In genomic region chr5:123015915-123016314, GRCm38 (mm10) we compare ENCODE assay signal across 8 mouse cellular contexts. TPM values are rescaled to one million over a fixed set of nuclear protein-coding genes. Genes with fewer than 3 reads are reported as not detected.
DNase-seq lines count a peak whose midpoint lies in the region; ATAC-seq and TF ChIP-seq lines count a peak whose summit lies in the region.

No protein-coding gene starts in this region.

- no peaks in the 10 kb centered on the region for H3K27me3 ChIP-seq in kidney, embryonic 15.5 days
- H3K27me3 ChIP-seq in intestine, embryonic 15.5 days (replicated peaks) = no peaks in the 10 kb centered on the region
- H3K27me3 ChIP-seq in midbrain, embryonic 13.5 days = no peaks in the 10 kb centered on the region

- peaks cover 53% of the 10 kb centered on the region for H3K4me1 ChIP-seq in kidney, embryonic 15.5 days
- peaks cover 2% of the 10 kb centered on the region for H3K4me1 ChIP-seq in bone marrow, adult 2 months (ENCODE audit: control insufficient read depth, insufficient read depth, low read length)
- H3K4me1 ChIP-seq in intestine, embryonic 15.5 days (replicated peaks) = peaks cover 28% of the 10 kb centered on the region
- H3K4me1 ChIP-seq in midbrain, embryonic 13.5 days (replicated peaks) = peaks cover 48% of the 10 kb centered on the region

- TF ChIP-seq POLR2A in bone marrow, adult 2 months (IDR thresholded peaks at IDR 0.05; ENCODE audit: borderline replicate concordance, control insufficient read depth, low read depth, low read length) = no peak

- H3K9ac ChIP-seq in kidney, embryonic 15.5 days = peak overlapping the region; percentile 88
- peak overlapping the region; percentile 78 for H3K9ac ChIP-seq in intestine, embryonic 15.5 days
- H3K9ac ChIP-seq in midbrain, embryonic 13.5 days (replicated peaks) = peak overlapping the region; percentile 84

- no peaks in the 10 kb centered on the region for H3K9me3 ChIP-seq in kidney, embryonic 15.5 days (replicated peaks)
- H3K9me3 ChIP-seq in intestine, embryonic 15.5 days = no peaks in the 10 kb centered on the region
- H3K9me3 ChIP-seq in midbrain, embryonic 13.5 days = no peaks in the 10 kb centered on the region

- TF ChIP-seq CTCF in bone marrow, adult 2 months (IDR thresholded peaks at IDR 0.05; ENCODE audit: control insufficient read depth, insufficient read depth, low read length) = no peak

- H3K27ac ChIP-seq in kidney, embryonic 15.5 days = peak overlapping the region; percentile 98
- peak overlapping the region; percentile 95 for H3K27ac ChIP-seq in bone marrow, adult 2 months (ENCODE audit: control insufficient read depth, insufficient read depth, low read depth, low read length, poor library complexity)
- peak overlapping the region; percentile 95 for H3K27ac ChIP-seq in intestine, embryonic 15.5 days
- peak overlapping the region; percentile 93; the same call in 1 of the 2 replicates for H3K27ac ChIP-seq in midbrain, embryonic 13.5 days

- 9% methylated on average over 8 of the region's 8 CpGs for WGBS in kidney, embryonic 15.5 days
- 5% methylated on average over 8 of the region's 8 CpGs for WGBS in bone marrow, adult 2 months
- WGBS in intestine, embryonic 15.5 days = 14% methylated on average over 8 of the region's 8 CpGs
- 24% methylated on average over 8 of the region's 8 CpGs for WGBS in midbrain, embryonic 13.5 days

- H3K4me2 ChIP-seq in kidney, embryonic 15.5 days = peak overlapping the region; percentile 87
- H3K4me2 ChIP-seq in intestine, embryonic 15.5 days (replicated peaks) = peak overlapping the region; percentile 74
- peak overlapping the region; percentile 66 for H3K4me2 ChIP-seq in midbrain, embryonic 13.5 days (replicated peaks)

- no peaks in the 10 kb centered on the region for H3K36me3 ChIP-seq in kidney, embryonic 15.5 days
- H3K36me3 ChIP-seq in intestine, embryonic 15.5 days = no peaks in the 10 kb centered on the region
- no peaks in the 10 kb centered on the region for H3K36me3 ChIP-seq in midbrain, embryonic 13.5 days

- no peak for DNase-seq in kidney, adult 9 months
- no peak for DNase-seq in embryo, embryonic 9.5 days (ENCODE audit: extremely low spot score)
- DNase-seq in layer of hippocampus, postnatal 25 days (ENCODE audit: extremely low spot score in 1 of 2, low spot score in 1 of 2) = no peak

- H3K4me3 ChIP-seq in kidney, embryonic 15.5 days (replicated peaks) = peak overlapping the region; percentile 91
- H3K4me3 ChIP-seq in bone marrow, adult 2 months (replicated peaks; ENCODE audit: control insufficient read depth, low read depth, low read length) = peak overlapping the region; percentile 78
- H3K4me3 ChIP-seq in intestine, embryonic 15.5 days (replicated peaks) = peak overlapping the region; percentile 72
- H3K4me3 ChIP-seq in midbrain, embryonic 13.5 days (replicated peaks) = peak overlapping the region; percentile 75

- ATAC-seq in kidney, embryonic 15.5 days (replicated peaks; ENCODE audit: low FRiP score) = no peak
- ATAC-seq in intestine, embryonic 15.5 days = no peak
- no peak for ATAC-seq in midbrain, embryonic 13.5 days
- no peak for ATAC-seq in monocyte, adult 5-6 weeks (replicated peaks; ENCODE audit: insufficient number of reproducible peaks, low FRiP score, low TSS enrichment, poor library complexity, severe bottlenecking)

RNA-seq across cellular contexts. Expression of gene Orai1, which starts 1.0 kb away (rescaled TPM):
- 17.5 and 18.5 TPM in 2 replicates for polyA plus RNA-seq in kidney, embryonic 15.5 days (2015; fragmentation: Nextera tagmentation; extraction: Ambion mirVana)
- polyA plus RNA-seq in bone marrow, adult 2 months (2011; ENCODE audit: insufficient read depth, insufficient read length, low replicate concordance, missing spikeins) = 18.0 and 30.8 TPM in 2 replicates
- 18.9 and 19.3 TPM in 2 replicates for polyA plus RNA-seq in intestine, embryonic 15.5 days (2015; fragmentation: Nextera tagmentation; extraction: Ambion mirVana)
- 8.6 and 10.5 TPM in 2 replicates for polyA plus RNA-seq in midbrain, embryonic 13.5 days (2015; fragmentation: Nextera tagmentation; extraction: Ambion mirVana)
- 14.6 to 21.8 TPM (median 17.2 TPM) in 3 replicates for total RNA-seq in monocyte, adult 5-6 weeks (2017)
- total RNA-seq in layer of hippocampus, postnatal 25 days (2021) = 10 to 100 TPM; 11.0 to 11.7 TPM

RNA-seq across cellular contexts. Expression of gene Kdm2b, which starts 26.3 kb away (rescaled TPM):
- 92.2 and 96.8 TPM in 2 replicates for polyA plus RNA-seq in kidney, embryonic 15.5 days (2015; fragmentation: Nextera tagmentation; extraction: Ambion mirVana)
- polyA plus RNA-seq in bone marrow, adult 2 months (2011; ENCODE audit: insufficient read depth, insufficient read length, low replicate concordance, missing spikeins) = 17.4 and 24.2 TPM in 2 replicates
- polyA plus RNA-seq in intestine, embryonic 15.5 days (2015; fragmentation: Nextera tagmentation; extraction: Ambion mirVana) = 27.2 and 29.4 TPM in 2 replicates
- 116 and 117 TPM in 2 replicates for polyA plus RNA-seq in midbrain, embryonic 13.5 days (2015; fragmentation: Nextera tagmentation; extraction: Ambion mirVana)
- 24.1 to 26.8 TPM (median 25.5 TPM) in 3 replicates for total RNA-seq in monocyte, adult 5-6 weeks (2017)
- total RNA-seq in layer of hippocampus, postnatal 25 days (2021) = 10 to 100 TPM; 36.9 to 38.4 TPM

RNA-seq across cellular contexts. Expression of gene Morn3, which starts 30.9 kb away (rescaled TPM):
- 0.26 TPM in 1 of 2 replicates, not detected in the other for polyA plus RNA-seq in kidney, embryonic 15.5 days (2015; fragmentation: Nextera tagmentation; extraction: Ambion mirVana)
- polyA plus RNA-seq in bone marrow, adult 2 months (2011; ENCODE audit: insufficient read depth, insufficient read length, low replicate concordance, missing spikeins) = 5.3 TPM in 1 of 2 replicates, not detected in the other
- polyA plus RNA-seq in intestine, embryonic 15.5 days (2015; fragmentation: Nextera tagmentation; extraction: Ambion mirVana) = 0.45 TPM in 1 of 2 replicates, not detected in the other
- polyA plus RNA-seq in midbrain, embryonic 13.5 days (2015; fragmentation: Nextera tagmentation; extraction: Ambion mirVana) = 0.32 TPM in 1 of 2 replicates, not detected in the other
- total RNA-seq in monocyte, adult 5-6 weeks (2017) = not detected in 3 replicates
- total RNA-seq in layer of hippocampus, postnatal 25 days (2021) = 1 to 10 TPM in 1 of 2 experiments, not detected in 1; 1.5 TPM

RNA-seq across cellular contexts. Expression of gene Tmem120b, which starts 52.3 kb away (rescaled TPM):
- 15.3 and 19.2 TPM in 2 replicates for polyA plus RNA-seq in kidney, embryonic 15.5 days (2015; fragmentation: Nextera tagmentation; extraction: Ambion mirVana)
- 33.5 and 38.8 TPM in 2 replicates for polyA plus RNA-seq in bone marrow, adult 2 months (2011; ENCODE audit: insufficient read depth, insufficient read length, low replicate concordance, missing spikeins)
- polyA plus RNA-seq in intestine, embryonic 15.5 days (2015; fragmentation: Nextera tagmentation; extraction: Ambion mirVana) = 8.4 and 10.1 TPM in 2 replicates
- 12.8 and 14.6 TPM in 2 replicates for polyA plus RNA-seq in midbrain, embryonic 13.5 days (2015; fragmentation: Nextera tagmentation; extraction: Ambion mirVana)
- 0.67 to 3.5 TPM (median 2.0 TPM) in 3 replicates for total RNA-seq in monocyte, adult 5-6 weeks (2017)
- 10 to 100 TPM; 13.8 to 18.4 TPM for total RNA-seq in layer of hippocampus, postnatal 25 days (2021)
